ENCODE assay signal across 8 mouse cellular contexts in the genomic region with DNA sequence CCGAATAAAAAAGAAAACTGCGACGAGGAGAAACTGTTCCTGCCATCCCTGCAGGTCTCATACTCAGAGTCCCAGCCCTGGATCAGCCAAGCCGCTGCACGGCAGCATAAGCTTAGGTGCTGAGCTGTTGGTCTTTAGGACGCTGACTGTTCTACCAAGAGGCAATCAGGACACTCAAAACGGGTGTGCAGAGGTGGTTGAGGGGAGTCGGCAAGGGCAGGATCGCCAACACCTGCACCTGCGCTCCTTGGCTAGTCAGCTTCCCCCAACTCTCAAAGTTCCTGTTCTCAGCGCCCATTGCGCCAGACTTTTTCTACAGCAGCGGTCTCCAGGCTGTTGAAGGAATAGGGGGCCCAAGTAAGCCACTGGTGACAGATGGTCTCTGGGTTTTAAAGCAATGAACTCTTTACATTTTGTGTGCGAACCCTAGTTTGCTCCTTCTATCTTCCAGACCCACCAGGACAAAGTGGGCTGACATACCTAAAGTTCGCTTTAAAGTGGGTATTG.
DNase-seq lines count a peak whose midpoint lies in the region; ATAC-seq and TF ChIP-seq lines count a peak whose summit lies in the region.

No protein-coding gene starts in this region.

- no peak overlapping the region for H3K27ac ChIP-seq in heart, embryonic 14.5 days (replicated peaks in 1 of 2; ENCODE audit: control insufficient read depth in 1 of 2, insufficient read depth in 1 of 2, low read depth in 2 of 2, low read length in 2 of 2)
- H3K27ac ChIP-seq in forebrain, embryonic 10.5 days = no peak overlapping the region
- H3K27ac ChIP-seq in left cerebral cortex, adult 2 months = no peak overlapping the region

- no peak for TF ChIP-seq CTCF in left cerebral cortex, adult 2 months (IDR thresholded peaks at IDR 0.05)

- 2% methylated on average over 15 of the region's 15 CpGs for WGBS in heart, embryonic 14.5 days
- under 1% methylated on average over 15 of the region's 15 CpGs for WGBS in forebrain, embryonic 10.5 days

- peak overlapping the region; percentile 99 for H3K4me2 ChIP-seq in heart, embryonic 14.5 days (ENCODE audit: low read length)

- H3K9me3 ChIP-seq in heart, embryonic 14.5 days (ENCODE audit: control insufficient read depth, low read length) = no peaks in the 10 kb centered on the region
- H3K9me3 ChIP-seq in forebrain, embryonic 10.5 days = no peaks in the 10 kb centered on the region

- H3K27me3 ChIP-seq in heart, embryonic 14.5 days (ENCODE audit: control insufficient read depth, insufficient read depth, low read length) = peaks cover 82% of the 10 kb centered on the region
- H3K27me3 ChIP-seq in forebrain, embryonic 10.5 days (ENCODE audit: poor library complexity, severe bottlenecking) = peaks cover 91% of the 10 kb centered on the region

- peaks cover 4 to 10% of the 10 kb centered on the region in 2 experiments; a peak in 2 of 4 replicates for H3K4me1 ChIP-seq in heart, embryonic 14.5 days (ENCODE audit: control insufficient read depth in 2 of 2, insufficient read depth in 2 of 2, low read length in 2 of 2)
- H3K4me1 ChIP-seq in forebrain, embryonic 10.5 days = peaks cover 52% of the 10 kb centered on the region

- H3K36me3 ChIP-seq in heart, embryonic 14.5 days (ENCODE audit: control insufficient read depth, insufficient read depth, low read length) = no peaks in the 10 kb centered on the region
- H3K36me3 ChIP-seq in forebrain, embryonic 10.5 days (replicated peaks) = no peaks in the 10 kb centered on the region

- no peak for ATAC-seq in heart, embryonic 14.5 days (ENCODE audit: insufficient number of reproducible peaks, insufficient read depth, low FRiP score, low read depth)

- H3K4me3 ChIP-seq in heart, embryonic 14.5 days (ENCODE audit: control insufficient read depth in 1 of 2, insufficient read depth in 1 of 2, low read depth in 1 of 2, low read length in 2 of 2) = peak overlapping the region in 1 of 2 experiments; percentile 69; a peak in 2 of 4 replicates
- peak overlapping the region; percentile 81 for H3K4me3 ChIP-seq in forebrain, embryonic 10.5 days
- no peak overlapping the region; the same call in 1 of the 2 replicates for H3K4me3 ChIP-seq in left cerebral cortex, adult 2 months

- DNase-seq in heart, postnatal 4 days = no peak
- DNase-seq in forebrain, embryonic 10.5 days (ENCODE audit: extremely low spot score, low spot score) = peak; percentile 35
- DNase-seq in kidney, postnatal 4 days = peak; percentile 29 to 45
- DNase-seq in retina, postnatal 1 day = peak; percentile 39
- DNase-seq in layer of hippocampus, postnatal 25 days (ENCODE audit: extremely low spot score in 1 of 2, low spot score in 1 of 2) = no peak
- DNase-seq in left cerebral cortex, adult 2 months (ENCODE audit: extremely low spot score in 1 of 2, low spot score in 2 of 2) = no peak
- DNase-seq in urinary bladder, postnatal 4 days (ENCODE audit: low spot score in 2 of 2) = no peak

- intact Hi-C loops in left cerebral cortex, adult 2 months (cut with DNase I) = loop anchor here (5.0 kb wide), 1 partner anchor 188 kb away; no protein-coding TSS in a partner anchor

- no peak overlapping the region for H3K9ac ChIP-seq in heart, embryonic 14.5 days (ENCODE audit: low read length)

Comparison
In these comparisons a context has a peak if more than half of its experiments do, and no peak if none do; other contexts are left out.
1. DNase-seq: peak in forebrain, embryonic 10.5 days (single experiment), kidney, postnatal 4 days (2 of 2) and retina, postnatal 1 day (single experiment); none in heart, postnatal 4 days (single experiment), layer of hippocampus, postnatal 25 days (0 of 2), left cerebral cortex, adult 2 months (0 of 2) and urinary bladder, postnatal 4 days (0 of 2).